Mouse (Mus musculus) olfactory bulb, adult 2 months (tissue): Measurements from ENCODE around the gene Tpst2.

ENCODE experiments used
- CTCF ChIP-seq: fragments of 200-500 bp; IDR thresholded peaks from 2 replicates; pipeline ENCODE4 v1.5.1; 2012; ENCODE audit warnings: low read depth, mild to moderate bottlenecking, low read length, moderate library complexity; ENCODE audit not compliant: insufficient read depth
- POLR2A ChIP-seq: fragments of 200-500 bp; IDR thresholded peaks from 2 replicates; pipeline ENCODE4 v1.6.1; 2012; ENCODE audit warnings: mild to moderate bottlenecking, low read depth, low read length, moderate library complexity; ENCODE audit not compliant: insufficient read depth

DNA sequence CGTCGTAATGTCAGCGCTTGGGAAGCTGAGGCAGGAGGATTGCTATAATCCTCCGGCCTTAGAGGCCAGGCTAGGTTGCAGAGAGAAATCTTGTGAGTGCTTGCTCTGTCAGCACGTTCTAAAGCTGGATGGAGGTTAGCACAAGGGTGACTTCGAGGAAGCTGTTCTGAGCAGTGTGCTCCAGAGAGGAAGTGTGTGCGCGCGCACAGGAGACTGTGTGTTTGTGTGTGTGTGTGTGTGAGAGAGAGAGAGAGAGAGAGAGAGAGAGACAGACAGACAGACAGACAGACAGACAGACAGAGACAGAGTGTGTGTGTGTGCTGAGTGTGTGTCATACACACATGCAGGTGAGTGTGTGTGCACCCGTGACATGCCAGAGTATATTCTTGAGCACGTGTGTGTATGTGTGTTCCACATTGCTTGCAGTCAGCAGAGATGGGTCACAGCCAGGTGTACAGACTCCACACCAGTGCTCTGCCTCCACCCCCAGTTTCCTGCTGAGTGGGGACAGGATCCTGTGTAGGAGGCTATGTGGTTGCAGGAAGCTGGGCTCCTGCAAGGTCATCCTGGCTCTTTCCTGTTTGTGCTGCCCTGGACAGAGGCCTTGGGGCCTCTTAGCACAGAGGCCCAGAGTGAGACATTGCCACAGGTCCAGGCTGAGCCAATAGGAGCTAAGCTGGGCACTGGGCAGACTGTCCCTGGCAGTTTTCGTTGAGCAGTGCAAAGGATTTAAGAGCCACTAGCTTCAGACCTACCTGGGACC, 21.9 kb downstream of the Tpst2 start:
- no peak for TF ChIP-seq CTCF
- no peak for TF ChIP-seq POLR2A
